Mouse (Mus musculus) right cerebral cortex, adult 18-20 months (tissue): Measurements from ENCODE around the gene Wwtr1.

Experiments used
- DNase-seq: peaks from one replicate; pipeline ENCODE4 v3.0.0; 2022; ENCODE audit warnings: mixed read lengths

The Wwtr1 gene

GRCm38 (mm10) chr3:57557408-57557807 is 18.3 kb downstream of the Wwtr1 start:
- DNase-seq = no peak

GRCm38 (mm10) chr3:57555560-57555959 is 20.1 kb downstream of the Wwtr1 start:
- no peak for DNase-seq

- DNase-seq = no peak
These were observed 20.8 kb downstream of the Wwtr1 start for GRCm38 (mm10) chr3:57554890-57555239.

GRCm38 (mm10) chr3:57554124-57554889 is 21.4 kb downstream of the Wwtr1 start:
- DNase-seq = no peak

- DNase-seq = no peak
These were observed 22.6 kb downstream of the Wwtr1 start for GRCm38 (mm10) chr3:57553108-57553507.

- DNase-seq = no peak
These were observed 24.5 kb downstream of the Wwtr1 start for GRCm38 (mm10) chr3:57551210-57551609.

GRCm38 (mm10) chr3:57550468-57551185 is 25.1 kb downstream of the Wwtr1 start:
- no peak for DNase-seq

GRCm38 (mm10) chr3:57544154-57544553 is 31.6 kb downstream of the Wwtr1 start:
- no peak for DNase-seq

- no peak for DNase-seq
These were observed 32.8 kb downstream of the Wwtr1 start for GRCm38 (mm10) chr3:57542848-57543380.

GRCm38 (mm10) chr3:57541205-57541604 is 34.5 kb downstream of the Wwtr1 start:
- no peak for DNase-seq

GRCm38 (mm10) chr3:57540474-57540873 is 35.2 kb downstream of the Wwtr1 start:
- no peak for DNase-seq

GRCm38 (mm10) chr3:57535483-57536185 is 40.1 kb downstream of the Wwtr1 start:
- no peak for DNase-seq

GRCm38 (mm10) chr3:57534450-57534849 is 41.3 kb downstream of the Wwtr1 start:
- DNase-seq = no peak

GRCm38 (mm10) chr3:57533876-57534275 is 41.8 kb downstream of the Wwtr1 start:
- no peak for DNase-seq

GRCm38 (mm10) chr3:57532991-57533725 is 42.6 kb downstream of the Wwtr1 start:
- no peak for DNase-seq

GRCm38 (mm10) chr3:57530836-57531235 is 44.9 kb downstream of the Wwtr1 start:
- DNase-seq = no peak

GRCm38 (mm10) chr3:57530221-57530620 is 45.5 kb downstream of the Wwtr1 start:
- DNase-seq = no peak

GRCm38 (mm10) chr3:57527154-57527553 is 48.6 kb downstream of the Wwtr1 start:
- DNase-seq = no peak

- DNase-seq = no peak
These were observed 52.6 kb downstream of the Wwtr1 start for GRCm38 (mm10) chr3:57523093-57523492.

GRCm38 (mm10) chr3:57521876-57522275 is 53.8 kb downstream of the Wwtr1 start:
- DNase-seq = no peak

- DNase-seq = no peak
These were observed 55.7 kb downstream of the Wwtr1 start for GRCm38 (mm10) chr3:57519995-57520394.

- no peak for DNase-seq
These were observed 59.6 kb downstream of the Wwtr1 start for GRCm38 (mm10) chr3:57516146-57516545.

- DNase-seq = no peak
These were observed 60.7 kb downstream of the Wwtr1 start for GRCm38 (mm10) chr3:57515044-57515443.
